Mouse (Mus musculus) lung, postnatal 0 days (tissue): ENCODE measurements around the gene Trappc10.

ENCODE experiments used
- CTCF ChIP-seq: IDR thresholded peaks from 2 replicates; pipeline ENCODE4 v1.5.1; 2016; ENCODE audit warnings: antibody characterized with exemption, mild to moderate bottlenecking
- EP300 ChIP-seq: IDR thresholded peaks from 2 replicates; pipeline ENCODE4 v1.6.1; 2016; ENCODE audit warnings: antibody characterized with exemption, mild to moderate bottlenecking, control low read depth

- TF ChIP-seq CTCF (no peak), EP300 (no peak)
Measured at GRCm38 (mm10) chr10:78265881-78266280, 21.4 kb upstream of the Trappc10 start.
